ENCODE assay signal across 29 mouse cellular contexts in genomic region chr16:31423368-31423767, GRCm38 (mm10). TPM values are rescaled to one million over a fixed set of nuclear protein-coding genes. Genes with fewer than 3 reads are reported as not detected.
DNase-seq lines count a peak whose midpoint lies in the region; ATAC-seq and TF ChIP-seq lines count a peak whose summit lies in the region.
"Had no signal": no experiment of that assay in that cellular context is flagged by ENCODE, and none has a peak within 500 bp of the region (broad histone marks: within the 10 kb centered on the region; RNA-seq: fewer than 3 reads in every experiment).

No protein-coding gene starts in this region.

- H3K9ac ChIP-seq in liver, adult 2 months (ENCODE audit: low read depth, low read length), result peak overlapping the region; percentile 59
- no peak overlapping the region for H3K9ac ChIP-seq in liver, embryonic 11.5 days (ENCODE audit: low read depth, low read length)
- H3K9ac ChIP-seq in liver, embryonic 13.5 days, result no peak overlapping the region
- no peak overlapping the region for H3K9ac ChIP-seq in liver, embryonic 16.5 days (ENCODE audit: low read depth, low read length)
- H3K9ac ChIP-seq: embryonic facial prominence, embryonic 13.5 days; forebrain, postnatal 0 days; heart, embryonic 13.5 days; hindbrain, embryonic 13.5 days had no signal

- H3K79me2 ChIP-seq in liver, adult 2 months (ENCODE audit: control insufficient read depth, insufficient read depth, low read length), result peaks cover 23% of the 10 kb centered on the region

- H3K4me2 ChIP-seq in liver, embryonic 11.5 days, result no peak overlapping the region; the same call in 1 of the 2 replicates
- peak overlapping the region; percentile 50 for H3K4me2 ChIP-seq in liver, embryonic 13.5 days
- H3K4me2 ChIP-seq in liver, embryonic 16.5 days (ENCODE audit: low read depth, low read length), result peak overlapping the region; percentile 22; the same call in 1 of the 2 replicates
- H3K4me2 ChIP-seq: embryonic facial prominence, embryonic 13.5 days; heart, embryonic 13.5 days; hindbrain, embryonic 13.5 days had no signal

- H3K27me3 ChIP-seq in erythroblast, embryonic 14.5 days (ENCODE audit: control insufficient read depth), result peaks cover 15% of the 10 kb centered on the region
- H3K27me3 ChIP-seq in liver, adult 2 months (ENCODE audit: control insufficient read depth, insufficient read depth, low read length), result no peaks in the 10 kb centered on the region
- peaks cover 10% of the 10 kb centered on the region for H3K27me3 ChIP-seq in liver, embryonic 11.5 days (replicated peaks; ENCODE audit: control insufficient read depth, insufficient read depth, low read length)
- H3K27me3 ChIP-seq in liver, embryonic 13.5 days, result peaks cover 13% of the 10 kb centered on the region
- peaks cover 10% of the 10 kb centered on the region for H3K27me3 ChIP-seq in liver, embryonic 16.5 days (ENCODE audit: control insufficient read depth, insufficient read depth, low read depth, low read length)
- H3K27me3 ChIP-seq: CH12.LX had no signal

- WGBS in liver, adult 2 months, result 25% methylated on average over 4 of the region's 4 CpGs
- WGBS in liver, embryonic 11.5 days, result 81% methylated on average over 4 of the region's 4 CpGs
- WGBS in liver, embryonic 13.5 days (ENCODE audit: insufficient replicate concordance), result 63% methylated on average over 4 of the region's 4 CpGs
- WGBS in liver, embryonic 16.5 days (ENCODE audit: insufficient replicate concordance), result 50% methylated on average over 4 of the region's 4 CpGs

- DNase-seq in liver, adult 2 months (ENCODE audit: extremely low read depth, low read depth, low spot score), result peak; percentile 56
- DNase-seq in liver, embryonic 11.5 days (ENCODE audit: low spot score), result no peak
- DNase-seq in liver, embryonic 13.5 days, result no peak
- no peak for DNase-seq in cerebellum, postnatal 14 days
- no peak for DNase-seq in adrenal gland, adult 18-20 months (ENCODE audit: low spot score in 2 of 2)
- DNase-seq: adrenal gland, adult 8-10 months; adrenal gland, postnatal 25 days; B cell, adult 2 months; cerebellum, adult 11-12 months; cerebellum, adult 9-11 months; cerebellum, postnatal 36 days; embryo, embryonic 11 days; forebrain, postnatal 0 days; gastrocnemius, postnatal 25 days; heart, adult 2 months; heart, postnatal 14 days had no signal

- no peaks in the 10 kb centered on the region for H3K9me3 ChIP-seq in erythroblast, embryonic 14.5 days (ENCODE audit: control insufficient read depth, low read length)
- H3K9me3 ChIP-seq in liver, embryonic 11.5 days (ENCODE audit: control insufficient read depth, low read length), result no peaks in the 10 kb centered on the region
- H3K9me3 ChIP-seq in liver, embryonic 13.5 days (replicated peaks), result no peaks in the 10 kb centered on the region
- no peaks in the 10 kb centered on the region for H3K9me3 ChIP-seq in liver, embryonic 16.5 days (replicated peaks; ENCODE audit: control insufficient read depth, low read length)
- H3K9me3 ChIP-seq: embryonic facial prominence, embryonic 10.5 days; embryonic facial prominence, embryonic 13.5 days; heart, embryonic 10.5 days; heart, embryonic 13.5 days; hindbrain, embryonic 13.5 days had no signal

- H3K27ac ChIP-seq in liver, adult 2 months (replicated peaks; ENCODE audit: insufficient read depth, low read depth, low read length), result peak overlapping the region; percentile 67
- H3K27ac ChIP-seq in liver, embryonic 11.5 days (ENCODE audit: low read depth, low read length), result no peak overlapping the region
- H3K27ac ChIP-seq in liver, embryonic 13.5 days, result no peak overlapping the region
- H3K27ac ChIP-seq in liver, embryonic 16.5 days (ENCODE audit: low read length), result no peak overlapping the region
- H3K27ac ChIP-seq: embryonic facial prominence, embryonic 10.5 days; embryonic facial prominence, embryonic 13.5 days; heart, adult 2 months; heart, embryonic 10.5 days; heart, embryonic 13.5 days; hindbrain, embryonic 13.5 days had no signal

- TF ChIP-seq POLR2A in liver, adult 2 months (IDR thresholded peaks at IDR 0.05; ENCODE audit: extremely low read depth, insufficient read depth, low read length), result no peak

- peaks cover 27% of the 10 kb centered on the region for H3K4me1 ChIP-seq in erythroblast, embryonic 14.5 days (ENCODE audit: control insufficient read depth)
- H3K4me1 ChIP-seq in liver, adult 2 months (ENCODE audit: control insufficient read depth, insufficient read depth, low read length), result peaks cover 26% of the 10 kb centered on the region
- H3K4me1 ChIP-seq in liver, embryonic 11.5 days (replicated peaks; ENCODE audit: control insufficient read depth, insufficient read depth, low read length), result peaks cover 22% of the 10 kb centered on the region
- peaks cover 37% of the 10 kb centered on the region for H3K4me1 ChIP-seq in liver, embryonic 13.5 days (replicated peaks)
- peaks cover 26% of the 10 kb centered on the region for H3K4me1 ChIP-seq in liver, embryonic 16.5 days (ENCODE audit: control insufficient read depth, low read depth, low read length)

- peak overlapping the region; percentile 32 for H3K4me3 ChIP-seq in erythroblast, embryonic 14.5 days (replicated peaks)
- peak overlapping the region; percentile 54 for H3K4me3 ChIP-seq in liver, adult 2 months (ENCODE audit: insufficient read depth, low read depth, low read length)
- H3K4me3 ChIP-seq in liver, embryonic 11.5 days (ENCODE audit: low read depth, low read length), result no peak overlapping the region
- peak overlapping the region; percentile 24 for H3K4me3 ChIP-seq in liver, embryonic 13.5 days (replicated peaks)
- peak overlapping the region; percentile 30 for H3K4me3 ChIP-seq in liver, embryonic 16.5 days (ENCODE audit: low read depth, low read length)
- H3K4me3 ChIP-seq: embryonic facial prominence, embryonic 10.5 days; embryonic facial prominence, embryonic 13.5 days; heart, adult 2 months; heart, embryonic 10.5 days; heart, embryonic 13.5 days; hindbrain, embryonic 13.5 days had no signal

- ATAC-seq in erythroblast, adult 5-6 weeks (replicated peaks; ENCODE audit: low FRiP score, poor library complexity, severe bottlenecking), result no peak
- ATAC-seq in liver, embryonic 11.5 days (replicated peaks; ENCODE audit: low FRiP score), result no peak
- no peak for ATAC-seq in liver, embryonic 13.5 days (ENCODE audit: low read depth)
- no peak for ATAC-seq in liver, embryonic 16.5 days (ENCODE audit: low read depth)
- ATAC-seq: forebrain, embryonic 14.5 days; forebrain, postnatal 0 days; hindbrain, embryonic 16.5 days; intestine, embryonic 16.5 days had no signal

- TF ChIP-seq CTCF in liver, adult 2 months (IDR thresholded peaks at IDR 0.05; ENCODE audit: low read depth, low read length), result no peak

- H3K36me3 ChIP-seq in erythroblast, embryonic 14.5 days (ENCODE audit: control insufficient read depth), result no peaks in the 10 kb centered on the region
- peaks cover 4% of the 10 kb centered on the region; the same call in 1 of the 2 replicates for H3K36me3 ChIP-seq in liver, adult 2 months (ENCODE audit: control insufficient read depth, insufficient read depth, low read length)
- no peaks in the 10 kb centered on the region for H3K36me3 ChIP-seq in liver, embryonic 11.5 days (ENCODE audit: control insufficient read depth, insufficient read depth, low read length)
- H3K36me3 ChIP-seq in liver, embryonic 13.5 days, result no peaks in the 10 kb centered on the region
- no peaks in the 10 kb centered on the region for H3K36me3 ChIP-seq in liver, embryonic 16.5 days (ENCODE audit: control insufficient read depth, insufficient read depth)
- H3K36me3 ChIP-seq: embryonic facial prominence, embryonic 10.5 days; embryonic facial prominence, embryonic 13.5 days; G1E; heart, embryonic 10.5 days; heart, embryonic 13.5 days; hindbrain, embryonic 13.5 days had no signal

RNA-seq across cellular contexts. Expression of gene Bdh1, which starts 1.3 kb away (rescaled TPM):
- polyA plus RNA-seq in erythroblast, embryonic 14.5 days (2012), result 0.19 and 0.70 TPM in 2 replicates
- 1.7 TPM in 1 of 2 replicates, not detected in the other for total RNA-seq in erythroblast, adult 5-6 weeks (2015; ENCODE audit: low replicate concordance)
- 1.5 and 3.4 TPM in 2 replicates for total RNA-seq in erythroblast, adult 5-6 weeks (2017; ENCODE audit: low replicate concordance)
- 141 and 185 TPM in 2 replicates for total RNA-seq in liver, adult 2 months (2014; rRNA removed)
- 314 and 354 TPM in 2 replicates for polyA plus RNA-seq in liver, adult 2 months (2012; rRNA removed)
- polyA plus RNA-seq in liver, embryonic 11.5 days (2014; fragmentation: Nextera tagmentation; extraction: Ambion mirVana), result 42.8 and 47.2 TPM in 2 replicates
- 56.7 and 61.3 TPM in 2 replicates for polyA plus RNA-seq in liver, embryonic 13.5 days (2015; fragmentation: Nextera tagmentation; extraction: Ambion mirVana)
- polyA plus RNA-seq in liver, embryonic 16.5 days (2015; fragmentation: Nextera tagmentation; extraction: Ambion mirVana), result 88.4 and 98.4 TPM in 2 replicates
- 10 to 100 TPM in 1 of 2 experiments, 1 to 10 TPM in 1; 5.0 to 23.1 TPM for total RNA-seq in adrenal gland, adult 18-20 months (2021)
- polyA plus RNA-seq: G1E had no signal

Comparison
In these comparisons a context has a peak if more than half of its experiments do, and no peak if none do; other contexts are left out.
1. RNA of gene Bdh1, which starts 1.3 kb away (polyA plus RNA-seq): 314 to 354 TPM in liver, adult 2 months, 88.4 to 98.4 TPM in liver, embryonic 16.5 days, 56.7 to 61.3 TPM in liver, embryonic 13.5 days and 42.8 to 47.2 TPM in liver, embryonic 11.5 days; 0.19 to 0.70 TPM in erythroblast, embryonic 14.5 days; every median in the first group is over 10 times any median in the second.